Mouse (Mus musculus) inflammation-experienced regulatory T-cells, adult 16 weeks (primary cell): Measurements from ENCODE around the gene Mpo. TPM values are rescaled to one million over a fixed set of nuclear protein-coding genes. Genes with fewer than 3 reads are reported as not detected.

Source experiments
- polyA plus RNA-seq: library from polyadenylated mRNA; unstranded; fragments of 100-300 nt; shearing (Covaris generic); gene quantifications from one replicate; pipeline ENCODE4 v1.2.1, GENCODE M21; 2017

Gene Mpo
- not detected for polyA plus RNA-seq

DNA sequence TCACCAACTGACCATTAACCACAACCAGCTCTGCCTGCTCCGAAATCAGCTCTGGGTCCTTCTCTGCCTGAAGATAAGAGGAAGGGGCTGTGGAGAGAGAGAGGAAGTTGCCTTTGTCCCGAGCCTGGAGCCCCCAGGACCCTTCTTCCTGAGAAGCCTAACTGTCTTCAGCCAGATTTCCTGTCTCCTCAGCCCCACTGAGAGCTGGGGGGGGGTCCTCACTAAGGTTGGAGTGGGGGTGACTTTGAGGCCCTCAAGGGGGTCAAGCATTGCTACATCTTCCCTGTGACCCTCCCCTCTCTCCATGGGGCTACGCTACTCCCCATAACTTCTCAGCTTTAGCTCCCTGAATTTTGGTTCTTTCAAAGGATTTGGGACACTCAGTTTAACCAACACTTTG lies at the start of gene Mpo:
Gene Mpo (plus strand): TSS at position 122 of the 400 bp plus-strand sequence.

GRCm38 (mm10) chr11:87760301-87761081 lies 32.9 kb upstream of the Mpo start, which contains the start of gene Tspoap1:
Tspoap1 (plus strand) TSS chr11:87760541.

GRCm38 (mm10) chr11:87828239-87828900 lies 35.0 kb downstream of the Mpo start, which contains the start of gene Lpo:
Lpo (minus strand) TSS chr11:87828289.

GRCm38 (mm10) chr11:87852690-87853596 lies 59.6 kb downstream of the Mpo start, which contains the start of gene Mks1:
Mks1 (plus strand) TSS chr11:87853215.

Other genes with a start within 250 kb of the Mpo start
- not detected for gene Gm11492, start 226.9 kb upstream of the Mpo start, polyA plus RNA-seq
- gene Sept4, start 224.7 kb upstream of the Mpo start, polyA plus RNA-seq, result 2.1 TPM
- gene Mtmr4, start 201.4 kb upstream of the Mpo start, polyA plus RNA-seq, result 46.7 TPM
- gene Hsf5, start 176.4 kb upstream of the Mpo start, polyA plus RNA-seq, result 0.09 TPM
- gene Rnf43, start 130.9 kb upstream of the Mpo start, polyA plus RNA-seq, result 75.7 TPM
- gene Supt4a, start 56.0 kb upstream of the Mpo start, polyA plus RNA-seq, result 450 TPM
- 15.2 TPM for gene Tspoap1, start 33.0 kb upstream of the Mpo start, polyA plus RNA-seq
- gene Lpo, start 34.7 kb downstream of the Mpo start, polyA plus RNA-seq, result not detected
- gene Mks1, start 59.6 kb downstream of the Mpo start, polyA plus RNA-seq, result 19.8 TPM
- not detected for gene Epx, start 82.0 kb downstream of the Mpo start, polyA plus RNA-seq
- not detected for gene Olfr462, start 98.7 kb downstream of the Mpo start, polyA plus RNA-seq
- gene Olfr463, start 103.8 kb downstream of the Mpo start, polyA plus RNA-seq, result not detected
- gene Olfr464, start 127.4 kb downstream of the Mpo start, polyA plus RNA-seq, result 0.29 TPM
- 9.2 TPM for gene Dynll2, start 194.0 kb downstream of the Mpo start, polyA plus RNA-seq